18 mouse cellular contexts compared by ENCODE assay signal in the genomic region with DNA sequence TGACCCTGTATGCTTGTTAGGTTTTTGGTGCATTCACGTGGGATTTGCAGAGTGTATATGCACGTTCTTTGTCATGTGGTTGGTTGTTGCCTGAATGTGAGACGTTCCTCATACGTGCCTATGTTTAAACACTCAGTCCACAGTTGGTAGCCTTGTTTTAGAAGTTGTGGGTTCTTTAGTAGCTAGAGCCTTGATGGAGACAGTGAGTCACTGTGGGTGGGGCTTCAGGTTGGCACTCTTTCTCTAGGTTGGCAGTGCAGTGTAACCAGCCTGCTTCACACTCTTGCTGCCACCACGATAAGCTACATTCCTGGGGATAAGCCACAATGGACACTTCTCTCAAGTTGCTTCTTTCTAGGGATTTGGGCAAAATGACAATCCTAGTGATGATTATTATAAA. TPM values are rescaled to one million over a fixed set of nuclear protein-coding genes. Genes with fewer than 3 reads are reported as not detected.
DNase-seq lines count a peak whose midpoint lies in the region; ATAC-seq and TF ChIP-seq lines count a peak whose summit lies in the region.
"Had no signal": no experiment of that assay in that cellular context is flagged by ENCODE, and none has a peak within 500 bp of the region (broad histone marks: within the 10 kb centered on the region; RNA-seq: fewer than 3 reads in every experiment).

No protein-coding gene starts in this region.

- no peak overlapping the region for H3K27ac ChIP-seq in heart, adult 2 months
- H3K27ac ChIP-seq: forebrain, embryonic 12.5 days; heart, embryonic 15.5 days; hindbrain, embryonic 14.5 days; limb, embryonic 13.5 days; macrophage; midbrain, embryonic 15.5 days had no signal

- TF ChIP-seq CTCF in heart, adult 2 months (IDR thresholded peaks at IDR 0.05), result no peak

- WGBS in heart, adult 2 months, result 69% methylated on average over 5 of the region's 5 CpGs

- no peak for TF ChIP-seq EP300 in heart, adult 2 months (IDR thresholded peaks at IDR 0.05; ENCODE audit: insufficient read depth, low read depth, low read length)

- no peaks in the 10 kb centered on the region for H3K79me2 ChIP-seq in heart, adult 2 months (replicated peaks; ENCODE audit: control insufficient read depth, insufficient read depth, low read length)

- no peak overlapping the region for H3K4me3 ChIP-seq in heart, adult 2 months
- H3K4me3 ChIP-seq: forebrain, embryonic 12.5 days; heart, embryonic 15.5 days; limb, embryonic 13.5 days; midbrain, embryonic 15.5 days had no signal

- H3K9ac ChIP-seq in heart, adult 2 months (ENCODE audit: low read depth, low read length), result no peak overlapping the region
- H3K9ac ChIP-seq: forebrain, embryonic 12.5 days; heart, embryonic 15.5 days; hindbrain, embryonic 14.5 days; limb, embryonic 13.5 days; midbrain, embryonic 15.5 days had no signal

- no peaks in the 10 kb centered on the region for H3K4me1 ChIP-seq in heart, adult 2 months (ENCODE audit: control insufficient read depth, insufficient read depth, low read length)
- H3K4me1 ChIP-seq: forebrain, embryonic 12.5 days; heart, embryonic 15.5 days; limb, embryonic 13.5 days; midbrain, embryonic 15.5 days had no signal

- no peak for ATAC-seq in erythroid progenitor cell, adult 5-6 weeks (replicated peaks; ENCODE audit: low FRiP score, poor library complexity, severe bottlenecking)
- ATAC-seq: midbrain, embryonic 15.5 days had no signal

- H3K27me3 ChIP-seq in heart, adult 2 months (ENCODE audit: control insufficient read depth, insufficient read depth, low read length), result no peaks in the 10 kb centered on the region
- H3K27me3 ChIP-seq: forebrain, embryonic 12.5 days; heart, embryonic 15.5 days; limb, embryonic 13.5 days; midbrain, embryonic 15.5 days had no signal

- intact Hi-C loops in heart, adult 2 months (cut with DNase I), result no loop called here

- peak; percentile 23 for DNase-seq in adrenal gland, postnatal 14 days
- DNase-seq in adrenal gland, adult 8-10 months, result no peak
- DNase-seq in CD4-positive, CD25-positive, alpha-beta regulatory T cell, adult 2 months (ENCODE audit: low read depth, low spot score), result peak; percentile 60
- DNase-seq in adipocyte (ENCODE audit: low spot score), result peak; percentile 67
- peak; percentile 56 for DNase-seq in naive thymus-derived CD4-positive, alpha-beta T cell, adult 2 months (ENCODE audit: low read depth)
- DNase-seq in right cerebral cortex, postnatal 36 days (ENCODE audit: low spot score in 2 of 2), result no peak
- no peak for DNase-seq in heart, adult 2 months
- DNase-seq: cerebellum, adult 11-12 months; kidney, adult 18-20 months; kidney, postnatal 14 days; right cerebral cortex, postnatal 14 days had no signal

- H3K36me3 ChIP-seq in heart, adult 2 months (ENCODE audit: control insufficient read depth, insufficient read depth, low read length), result no peaks in the 10 kb centered on the region

- no peak for TF ChIP-seq POLR2A in heart, adult 2 months (IDR thresholded peaks at IDR 0.05; ENCODE audit: insufficient read depth, low read depth, low read length)

RNA-seq across cellular contexts. Expression of a gene that starts 33.9 kb away (rescaled TPM):
- 10.6 and 11.4 TPM in 2 replicates for total RNA-seq in adrenal gland, postnatal 14 days (2021)
- 10 to 100 TPM; 12.5 to 26.7 (median 15.4) TPM for total RNA-seq in adrenal gland, adult 8-10 months (2022)
- total RNA-seq in erythroid progenitor cell, adult 5-6 weeks (2015; ENCODE audit: low replicate concordance), result 25.9 and 36.9 TPM in 2 replicates
- total RNA-seq in erythroid progenitor cell, adult 5-6 weeks (2017; ENCODE audit: low replicate concordance), result 27.5 and 36.5 TPM in 2 replicates
- 1 to 10 TPM; 8.3 to 8.6 TPM for total RNA-seq in heart, adult 2 months (2021)
- 2.5 and 5.6 TPM in 2 replicates for polyA plus RNA-seq in heart, adult 2 months (2012; rRNA removed)

RNA-seq across cellular contexts. Expression of a gene that starts 34.0 kb away (rescaled TPM):
- 11.8 and 12.9 TPM in 2 replicates for total RNA-seq in adrenal gland, postnatal 14 days (2021)
- 10 to 100 TPM in 2 of 4 experiments, 1 to 10 TPM in 2; 5.7 to 13.6 (median 8.5) TPM for total RNA-seq in adrenal gland, adult 8-10 months (2022)
- 209 and 239 TPM in 2 replicates for total RNA-seq in erythroid progenitor cell, adult 5-6 weeks (2015; ENCODE audit: low replicate concordance)
- 228 and 308 TPM in 2 replicates for total RNA-seq in erythroid progenitor cell, adult 5-6 weeks (2017; ENCODE audit: low replicate concordance)
- under 1 TPM; 0.77 to 0.94 TPM for total RNA-seq in heart, adult 2 months (2021)
- 0.53 and 0.56 TPM in 2 replicates for polyA plus RNA-seq in heart, adult 2 months (2012; rRNA removed)

Comparison
In these comparisons a context has a peak if more than half of its experiments do, and no peak if none do; other contexts are left out.
1. DNase-seq: peak in adrenal gland, postnatal 14 days (single experiment), CD4-positive, CD25-positive, alpha-beta regulatory T cell, adult 2 months (single experiment), adipocyte (single experiment) and naive thymus-derived CD4-positive, alpha-beta T cell, adult 2 months (single experiment); none in adrenal gland, adult 8-10 months (single experiment), right cerebral cortex, postnatal 36 days (0 of 2) and heart, adult 2 months (0 of 2).
2. RNA of a gene that starts 34.0 kb away (total RNA-seq): 209 to 308 TPM in erythroid progenitor cell, adult 5-6 weeks; 11.8 to 12.9 TPM in adrenal gland, postnatal 14 days, 5.7 to 13.6 TPM in adrenal gland, adult 8-10 months and 0.77 to 0.94 TPM in heart, adult 2 months; every median in the first group is over 10 times any median in the second.